Mouse (Mus musculus) kidney, postnatal 4 days (tissue): Measurements from ENCODE around the gene Stac2.

Experiments
- DNase-seq, 2 experiments: peaks; one replicate each; pipeline ENCODE4 v3.0.0; 2021; ENCODE audit warnings: mixed read lengths in 2 of 2

Stac2 gene

GRCm38 (mm10) chr11:97995564-97996288, 57.5 kb downstream of the Stac2 start, which contains the start of gene Arl5c:
TSS of gene Arl5c (minus strand) at chr11:97996181.
- peak; percentile 70 to 76 for DNase-seq

- DNase-seq, result peak; percentile 88 to 90
Observed at GRCm38 (mm10) chr11:97994539-97995100, 58.6 kb downstream of the Stac2 start.

GRCm38 (mm10) chr11:97988530-97989096, 64.6 kb downstream of the Stac2 start:
- peak; percentile 88 to 92 for DNase-seq

- DNase-seq, result peak; percentile 96 to 98
Observed at GRCm38 (mm10) chr11:97987551-97988526, 65.4 kb downstream of the Stac2 start.

DNA sequence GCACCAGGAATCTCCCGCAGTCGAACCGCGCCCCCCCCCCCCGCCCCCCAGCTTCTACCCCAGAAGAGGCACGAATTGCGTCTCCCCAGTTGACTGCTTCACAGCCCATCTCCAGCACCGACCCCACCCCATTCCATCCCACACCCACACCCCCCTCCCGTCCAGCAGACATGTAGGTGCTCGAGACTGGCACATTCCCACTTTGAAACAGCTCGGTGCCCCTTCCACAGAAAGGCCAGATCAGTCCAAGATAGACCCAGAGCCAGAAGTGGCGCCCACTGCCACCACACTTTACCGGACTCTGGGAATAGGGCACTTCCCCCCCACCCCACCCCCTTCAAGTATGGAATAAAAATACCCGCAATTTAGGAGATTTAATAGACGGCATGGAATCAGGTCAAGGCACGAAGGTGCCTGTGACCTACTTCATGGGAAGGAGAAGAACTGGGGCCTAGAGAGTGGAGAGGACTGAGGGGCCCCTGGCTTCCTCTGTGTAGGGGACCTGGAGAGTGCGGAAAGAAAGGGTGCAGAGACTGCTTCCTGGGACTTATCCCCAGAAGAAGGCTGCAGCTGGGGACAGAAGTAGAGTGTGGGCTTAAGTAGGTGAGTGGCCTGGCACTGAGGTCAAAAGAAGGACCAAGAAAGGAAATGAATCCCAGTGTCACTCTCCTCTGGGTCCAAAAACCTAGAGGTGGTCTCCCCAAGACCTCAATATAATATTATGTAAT, 66.4 kb downstream of the Stac2 start:
- no peak for DNase-seq
